Mouse (Mus musculus): ENCODE results near the gene Zfp946. TPM values are rescaled to one million over a fixed set of nuclear protein-coding genes. Genes with fewer than 3 reads are reported as not detected.

The Zfp946 gene
- total RNA-seq (2021) = 1 to 10 TPM; 2.4 to 4.1 TPM

- peak; percentile 82 to 85 for DNase-seq
- intact Hi-C loops (cut with DNase I) = loop anchor here (5.0 kb wide), 1 partner anchor 197 kb away; the partner anchor contains the start of gene Zfp994
Measured at GRCm38 (mm10) chr17:22423952-22424617, at the start of gene Zfp946. TSS of gene Zfp946 (plus strand) at chr17:22424222.

DNA sequence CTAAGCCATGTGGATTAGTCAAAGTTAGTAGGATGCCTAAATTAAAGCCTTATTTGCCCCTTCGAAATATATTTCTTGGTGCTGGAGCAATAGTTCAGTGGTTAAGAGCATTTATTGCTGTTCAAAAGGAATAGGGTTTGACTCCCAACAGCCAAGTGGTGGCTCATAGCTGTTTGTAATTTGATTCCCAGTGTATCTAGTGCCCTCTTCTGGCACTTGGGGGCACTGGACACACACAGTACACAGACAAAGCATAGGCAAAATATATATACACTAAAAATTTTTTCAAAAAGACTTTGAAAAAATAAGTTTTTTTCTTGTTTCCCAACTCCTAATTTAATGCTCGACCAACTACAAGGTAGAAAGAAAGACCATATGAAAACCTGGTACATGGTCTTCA, 13.3 kb upstream of the Zfp946 start:
- peak in 1 of 2 experiments; percentile 20 for DNase-seq
- intact Hi-C loops (cut with DNase I) = loop anchor here (2.0 to 5.0 kb wide), 3 partner anchors 58 to 328 kb away; no protein-coding TSS in a partner anchor

DNA sequence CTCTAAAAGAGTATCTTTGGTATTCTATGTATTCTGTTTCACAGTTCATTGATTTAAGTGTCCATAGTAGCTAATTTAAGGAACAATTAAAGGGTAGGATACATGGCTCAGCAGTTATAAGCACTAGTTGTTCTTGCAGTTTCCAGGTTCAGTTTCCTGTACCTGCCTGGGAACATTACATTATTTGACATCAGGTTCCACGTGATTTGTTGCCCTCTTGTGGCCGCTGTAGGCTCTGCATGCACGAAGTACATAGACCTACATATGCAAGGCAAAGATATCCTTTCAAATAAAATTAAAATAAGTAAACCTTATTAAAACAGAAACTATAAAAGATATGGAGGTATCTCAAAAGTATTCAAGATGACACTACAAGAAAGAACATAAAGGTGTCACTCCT, 6.5 kb upstream of the Zfp946 start:
- DNase-seq = peak; percentile 61 to 77
- intact Hi-C loops (cut with DNase I) = no loop called here

DNA sequence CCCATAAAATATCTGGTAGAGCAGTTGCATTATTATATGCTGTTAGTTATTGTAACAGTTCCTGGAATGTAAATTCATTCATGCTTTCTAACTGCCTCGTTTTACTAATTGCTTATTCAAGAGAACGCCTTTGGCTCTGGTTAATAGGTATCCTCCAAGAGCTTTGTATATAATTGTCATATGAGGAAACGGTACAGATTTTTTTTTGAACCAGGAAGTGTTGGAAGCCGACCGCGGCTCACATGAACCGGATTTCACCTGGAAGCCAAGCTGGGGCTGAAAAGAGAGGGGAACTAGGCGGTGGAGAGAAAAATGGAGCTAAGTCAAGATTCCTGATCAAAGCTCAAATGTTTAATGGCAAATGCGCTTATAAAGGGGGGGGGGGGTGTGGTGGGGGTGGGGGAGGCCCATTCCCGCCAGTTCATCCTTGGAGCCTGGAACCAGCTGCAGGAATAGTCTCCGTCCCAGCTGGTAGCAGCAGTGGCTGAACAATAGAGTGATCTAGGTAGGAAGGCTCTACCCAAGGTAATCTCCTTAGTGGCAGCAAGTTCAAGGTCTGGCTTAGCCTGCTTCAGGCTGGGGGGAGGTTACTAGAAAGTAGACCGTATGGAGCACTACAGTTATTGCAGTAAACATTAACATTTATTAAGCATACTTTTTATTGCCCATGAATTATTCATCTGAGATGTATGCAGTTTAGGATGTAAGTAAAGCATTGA, 773 bp downstream of the Zfp946 start:
- intact Hi-C loops (cut with DNase I) = loop anchor here (5.0 kb wide), 1 partner anchor 197 kb away; the partner anchor contains the start of gene Zfp994

GRCm38 (mm10) chr17:22447684-22448083, 23.7 kb downstream of the Zfp946 start:
- intact Hi-C loops (cut with DNase I) = no loop called here

More for the DNA sequence above, 773 bp downstream of the Zfp946 start:
- peak in 1 of 2 experiments; percentile 14 for DNase-seq

DNA sequence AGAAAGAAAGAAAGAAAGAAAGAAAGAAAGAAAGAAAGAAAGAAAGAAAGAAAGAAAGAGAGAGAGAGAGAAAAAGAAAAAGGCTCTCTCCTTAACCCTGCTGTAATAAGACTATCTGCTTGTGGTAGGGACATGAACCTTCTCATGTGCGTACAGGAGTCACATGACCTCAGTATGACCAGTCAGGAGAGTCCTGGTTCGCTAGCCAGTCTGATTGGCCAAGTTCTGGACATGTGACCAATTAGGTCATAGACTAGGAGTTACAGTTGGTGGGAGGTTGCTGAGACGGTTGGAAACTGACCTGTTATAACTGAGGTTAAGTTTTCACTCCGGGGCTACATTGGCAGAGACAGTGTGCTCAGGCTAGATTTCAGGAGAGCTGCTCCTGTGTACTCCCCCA, 73.1 kb downstream of the Zfp946 start:
- intact Hi-C loops (cut with DNase I) = no loop called here
- no peak for DNase-seq

More at GRCm38 (mm10) chr17:22447684-22448083, 23.7 kb downstream of the Zfp946 start:
- no peak for DNase-seq

Other genes with a start within 250 kb of the Zfp946 start
- gene Zfp994, start 198.6 kb upstream of the Zfp946 start, total RNA-seq (2021) = 1 to 10 TPM; 2.4 to 2.5 TPM
- 1 to 10 TPM; 6.6 to 7.5 TPM for gene CT030661.1, start 109.4 kb upstream of the Zfp946 start, total RNA-seq (2021)
- 1 to 10 TPM; 4.6 to 4.7 TPM for gene Zfp944, start 62.8 kb upstream of the Zfp946 start, total RNA-seq (2021)
- 10 to 100 TPM in 1 of 2 experiments, 1 to 10 TPM in 1; 8.9 to 10.0 TPM for gene Zfp758, start 62.8 kb upstream of the Zfp946 start, total RNA-seq (2021)
- not detected for gene Vmn2r111, start 149.3 kb downstream of the Zfp946 start, total RNA-seq (2021)
- gene Vmn2r112, start 176.7 kb downstream of the Zfp946 start, total RNA-seq (2021) = not detected